Mouse (Mus musculus): ENCODE measurements around the gene Klhdc7b. TPM values are rescaled to one million over a fixed set of nuclear protein-coding genes. Genes with fewer than 3 reads are reported as not detected.

Klhdc7b gene
- polyA plus RNA-seq, 1 experiment = 0.16 TPM

GRCm38 (mm10) chr15:89374340-89374739 lies 10.4 kb upstream of the Klhdc7b start:
- DNase-seq (ENCODE audit: extremely low spot score in 1 of 2, low spot score in 1 of 2) = no peak

- DNase-seq (ENCODE audit: extremely low spot score in 1 of 2, low spot score in 1 of 2) = no peak
These were observed 9.7 kb upstream of the Klhdc7b start for GRCm38 (mm10) chr15:89374801-89375534.

DNA sequence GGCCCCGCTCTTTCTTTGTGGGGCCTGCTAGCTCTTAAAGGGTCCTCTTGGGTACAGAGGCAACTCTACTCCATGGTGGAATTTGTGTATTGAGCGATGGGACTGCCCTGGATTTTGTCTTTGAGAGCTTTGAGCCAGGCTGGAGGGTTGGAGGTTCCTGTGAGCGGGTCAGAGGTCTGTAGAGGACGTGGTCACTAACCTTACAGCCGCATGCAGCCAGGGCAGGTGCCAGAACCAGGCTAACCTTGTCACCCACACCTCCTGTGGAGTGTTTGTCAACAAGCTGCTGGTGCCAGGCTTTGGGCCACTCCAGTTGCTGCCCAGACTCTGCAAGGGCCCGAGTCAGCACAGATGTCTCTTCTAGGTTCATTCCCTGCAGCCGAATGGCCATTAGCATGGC lies 8.7 kb upstream of the Klhdc7b start:
- DNase-seq (ENCODE audit: extremely low spot score in 1 of 2, low spot score in 1 of 2) = no peak

GRCm38 (mm10) chr15:89376957-89377356 lies 7.8 kb upstream of the Klhdc7b start, which contains the start of gene Tymp:
TSS of gene Tymp (minus strand) at chr15:89377039.
- no peak for DNase-seq (ENCODE audit: extremely low spot score in 1 of 2, low spot score in 1 of 2)

DNA sequence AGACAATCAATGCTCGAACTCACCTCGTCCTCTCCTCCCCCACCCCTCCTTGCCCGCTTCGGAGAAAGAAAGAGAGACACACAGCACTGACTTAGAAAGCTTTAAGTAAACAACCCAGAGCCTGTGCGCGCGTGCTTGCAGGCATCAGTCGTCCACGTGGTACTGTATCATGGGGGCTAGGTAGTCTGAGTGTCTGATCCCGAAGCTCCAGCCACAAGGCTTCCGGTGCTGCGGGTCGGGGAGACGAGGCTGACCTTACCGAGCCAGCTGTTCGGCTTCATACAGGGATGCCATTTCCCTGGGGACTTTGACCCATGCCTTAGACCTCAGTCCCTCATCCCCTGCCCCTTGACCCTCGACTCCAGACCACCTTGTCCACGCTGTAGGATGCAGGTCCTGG lies 7.4 kb upstream of the Klhdc7b start:
- DNase-seq (ENCODE audit: extremely low spot score in 1 of 2, low spot score in 1 of 2) = no peak

DNA sequence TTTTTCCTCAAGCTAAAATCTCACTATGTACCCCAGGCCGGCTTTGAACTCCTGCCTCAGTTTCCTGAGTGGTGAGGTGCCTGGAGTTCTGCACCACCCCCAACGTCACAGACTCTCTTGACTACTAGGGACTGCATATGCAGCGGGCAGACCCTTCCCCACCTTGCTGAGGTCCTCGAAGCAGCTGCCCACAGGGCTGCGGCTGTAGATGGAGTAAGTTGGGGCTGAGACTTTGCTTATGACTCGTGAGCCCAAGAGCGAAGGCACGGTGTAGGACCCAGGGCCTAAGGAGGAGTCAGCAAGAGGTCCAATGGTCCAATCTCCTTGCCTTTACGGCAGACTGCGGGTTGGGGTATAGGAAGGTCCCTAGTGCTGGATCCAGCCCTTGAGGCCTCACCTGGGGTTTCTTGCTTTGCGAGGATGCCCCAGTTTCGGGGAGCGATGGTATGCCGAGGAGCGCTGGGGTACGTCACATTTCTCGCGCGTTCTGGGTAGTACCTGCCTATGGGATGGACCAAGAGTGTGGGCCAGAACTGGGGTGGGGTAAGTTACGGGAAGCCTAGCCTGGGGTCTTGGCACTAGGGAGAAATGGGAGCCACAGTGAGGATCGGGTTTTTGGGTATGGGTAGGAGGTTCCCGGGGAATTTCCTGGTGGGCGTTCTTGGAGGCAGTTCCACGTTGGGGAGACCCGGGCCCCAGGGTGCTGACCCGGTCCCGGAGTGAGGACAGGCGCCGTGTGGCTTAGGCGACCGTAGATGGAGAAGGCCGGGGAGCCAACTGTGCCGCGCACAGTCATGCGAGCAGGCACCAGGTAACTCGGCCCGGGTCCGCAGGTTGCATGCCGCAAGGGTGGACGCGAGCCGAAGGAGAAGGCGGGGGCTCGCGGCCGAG lies 6.5 kb upstream of the Klhdc7b start:
- no peak for DNase-seq (ENCODE audit: extremely low spot score in 1 of 2, low spot score in 1 of 2)

GRCm38 (mm10) chr15:89378831-89379401 lies 5.8 kb upstream of the Klhdc7b start, which contains the start of gene Odf3b:
TSS of gene Odf3b (minus strand) at chr15:89379282.
- no peak for DNase-seq (ENCODE audit: extremely low spot score in 1 of 2, low spot score in 1 of 2)

- DNase-seq (ENCODE audit: extremely low spot score in 1 of 2, low spot score in 1 of 2) = no peak
These were observed 5.3 kb upstream of the Klhdc7b start for GRCm38 (mm10) chr15:89379429-89379828.

GRCm38 (mm10) chr15:89387127-89387526 lies 2.4 kb downstream of the Klhdc7b start:
- DNase-seq (ENCODE audit: extremely low spot score in 1 of 2, low spot score in 1 of 2) = no peak

DNA sequence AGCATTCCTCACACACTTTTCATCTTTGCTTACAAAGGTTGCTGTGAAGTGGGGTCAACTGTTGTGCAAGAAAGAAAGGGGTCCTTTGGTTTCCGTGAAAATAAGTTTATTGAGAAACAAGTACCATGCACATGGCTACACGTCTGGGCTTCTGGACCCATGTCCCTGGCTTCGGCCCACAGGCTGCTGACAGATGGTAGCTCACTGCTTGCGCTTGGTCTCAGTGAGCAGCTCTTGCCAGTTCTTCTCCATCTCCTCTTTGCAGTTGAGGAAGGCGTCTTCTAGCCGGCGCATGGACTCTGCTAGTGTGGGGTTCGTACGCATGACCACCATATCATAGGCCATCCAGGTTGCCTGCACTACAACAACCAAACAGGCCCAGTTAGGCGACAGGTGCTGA lies 5.4 kb downstream of the Klhdc7b start:
- DNase-seq (ENCODE audit: extremely low spot score in 1 of 2, low spot score in 1 of 2) = no peak

DNA sequence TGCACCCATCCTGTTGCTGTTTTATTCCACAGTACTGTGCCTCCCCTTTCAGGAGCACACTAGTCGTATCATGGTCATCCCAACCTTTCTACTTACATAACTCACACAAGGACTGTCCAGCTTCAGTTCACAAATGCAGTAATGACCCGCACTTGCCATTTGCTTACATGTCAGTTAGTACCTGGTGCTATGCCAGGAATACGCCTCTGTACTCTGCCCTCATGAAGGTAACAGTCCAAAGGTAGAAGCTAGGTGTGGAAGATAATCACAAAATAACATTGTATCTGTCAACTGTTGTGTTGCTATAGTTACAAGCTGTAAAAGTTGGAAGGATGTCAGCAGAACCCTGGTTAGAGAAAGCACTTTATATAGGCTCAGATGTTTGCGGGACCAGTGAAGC lies 12.2 kb downstream of the Klhdc7b start:
- DNase-seq (ENCODE audit: extremely low spot score in 1 of 2, low spot score in 1 of 2) = no peak

DNA sequence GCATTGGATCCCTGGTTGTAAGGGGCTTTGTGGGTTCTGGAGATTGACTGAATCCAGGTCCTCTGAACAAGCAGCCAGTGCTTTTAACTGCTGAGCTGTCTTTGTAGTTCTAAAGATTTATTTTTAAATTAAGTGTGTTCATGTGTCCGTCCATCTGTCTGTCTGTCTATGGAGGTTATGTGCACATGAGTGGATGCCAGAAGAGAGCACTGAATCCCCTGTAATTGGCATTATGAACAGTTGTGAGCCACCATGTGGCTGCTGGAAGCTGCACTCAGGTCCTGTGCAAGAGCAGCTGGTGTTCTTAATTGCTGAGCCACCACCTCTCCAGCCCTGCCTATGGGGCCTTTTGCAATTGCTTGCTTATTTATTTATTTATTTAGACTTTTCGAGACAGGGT lies 13.4 kb downstream of the Klhdc7b start:
- no peak for DNase-seq (ENCODE audit: extremely low spot score in 1 of 2, low spot score in 1 of 2)

DNA sequence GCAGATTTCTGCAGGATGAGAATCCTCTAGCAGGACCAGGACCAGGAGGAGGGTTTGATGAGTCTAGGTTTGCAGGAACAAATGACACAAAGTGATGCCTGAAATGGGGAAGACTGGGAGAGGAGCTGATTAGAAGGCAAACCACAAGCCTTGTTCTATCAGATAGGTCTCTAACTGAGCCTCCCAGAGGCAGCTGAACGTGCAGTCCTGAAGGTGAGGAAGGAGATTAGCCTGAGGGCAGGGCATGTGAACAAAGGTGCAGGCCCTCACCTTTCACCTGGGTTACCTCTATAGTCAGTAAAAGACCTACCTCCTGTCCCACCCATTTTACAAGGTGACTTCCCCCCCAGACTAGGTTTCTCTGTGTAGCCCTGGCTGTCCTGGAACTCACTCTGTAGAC lies 15.0 kb downstream of the Klhdc7b start:
- no peak for DNase-seq (ENCODE audit: extremely low spot score in 1 of 2, low spot score in 1 of 2)

GRCm38 (mm10) chr15:89402471-89402870 lies 17.8 kb downstream of the Klhdc7b start:
- no peak for DNase-seq (ENCODE audit: extremely low spot score in 1 of 2, low spot score in 1 of 2)

GRCm38 (mm10) chr15:89404831-89405623 lies 20.3 kb downstream of the Klhdc7b start:
- DNase-seq (ENCODE audit: extremely low spot score in 1 of 2, low spot score in 1 of 2) = no peak

DNA sequence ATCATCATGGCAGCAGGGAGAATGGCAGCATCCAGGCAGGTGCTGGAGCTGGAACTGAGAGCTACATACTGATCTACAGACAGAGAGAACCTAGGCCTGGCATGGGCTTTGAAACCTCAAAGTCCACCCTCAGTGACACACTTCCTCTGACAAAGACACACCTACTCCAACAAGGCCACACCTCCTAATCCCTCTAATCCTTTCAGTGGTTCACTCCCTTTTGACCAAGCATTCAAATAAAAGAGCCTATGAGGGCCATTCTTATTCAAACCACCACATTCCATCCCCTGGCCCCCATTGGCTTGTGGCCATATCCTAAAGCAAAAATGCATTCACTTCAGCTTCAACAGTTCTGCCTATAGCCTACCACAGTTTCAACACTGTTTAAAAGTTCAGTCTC lies 22.0 kb downstream of the Klhdc7b start:
- DNase-seq (ENCODE audit: extremely low spot score in 1 of 2, low spot score in 1 of 2) = no peak

- DNase-seq (ENCODE audit: extremely low spot score in 1 of 2, low spot score in 1 of 2) = no peak
These were observed 25.4 kb downstream of the Klhdc7b start, which contains the start of gene Syce3 for GRCm38 (mm10) chr15:89410118-89410517. TSS of gene Syce3 (minus strand) at chr15:89410503.

- DNase-seq (ENCODE audit: extremely low spot score in 1 of 2, low spot score in 1 of 2) = no peak
These were observed 30.6 kb downstream of the Klhdc7b start for GRCm38 (mm10) chr15:89415282-89415681.

DNA sequence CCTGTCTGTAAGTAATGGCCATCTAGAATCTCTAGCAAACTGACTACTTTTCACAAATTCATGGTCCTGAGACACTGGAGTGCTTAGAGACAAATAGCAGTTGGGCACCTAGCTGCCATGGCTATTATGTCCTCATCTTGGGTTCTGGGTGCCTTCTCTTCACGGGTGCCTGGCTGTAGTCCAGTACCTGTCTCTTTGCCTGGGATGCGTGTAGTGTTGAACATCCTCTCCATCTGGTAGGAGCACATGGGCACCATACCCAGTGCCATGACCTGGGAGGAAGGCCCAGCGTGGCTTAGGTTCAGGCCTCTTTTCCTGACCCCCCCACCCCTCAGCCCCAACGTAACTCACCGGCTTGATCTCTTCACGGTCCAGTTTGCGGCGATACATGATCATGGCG lies 37.2 kb downstream of the Klhdc7b start:
- no peak for DNase-seq (ENCODE audit: extremely low spot score in 1 of 2, low spot score in 1 of 2)

DNA sequence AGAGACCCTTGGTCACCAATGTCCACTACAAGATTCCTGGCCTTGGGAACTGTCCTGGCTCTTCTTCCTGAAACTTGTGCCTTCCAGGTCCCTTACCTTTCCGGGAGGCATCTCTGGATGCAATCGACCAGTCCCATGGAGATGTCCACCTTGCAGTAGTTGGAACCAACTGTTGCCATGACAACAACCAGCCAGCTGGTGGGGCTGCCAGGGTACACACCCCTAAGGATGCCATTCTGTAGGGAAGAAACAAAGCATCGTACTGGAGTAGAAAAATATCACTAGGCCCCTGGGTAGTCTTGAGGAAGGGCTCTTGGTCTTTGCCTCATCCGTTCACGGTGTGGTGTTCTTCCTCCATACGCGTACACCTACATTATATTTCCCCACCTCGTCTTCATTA lies 39.9 kb downstream of the Klhdc7b start:
- DNase-seq (ENCODE audit: extremely low spot score in 1 of 2, low spot score in 1 of 2) = no peak
